Mouse (Mus musculus): ENCODE results near the gene Dppa3. TPM values are rescaled to one million over a fixed set of nuclear protein-coding genes. Genes with fewer than 3 reads are reported as not detected.

The Dppa3 gene
- not detected in 2 replicates for polyA plus RNA-seq (2015; fragmentation: Nextera tagmentation; extraction: Ambion mirVana)

GRCm38 (mm10) chr6:122626110-122626509, at the start of gene Dppa3:
TSS of gene Dppa3 (plus strand) at chr6:122626410.
- Histone ChIP-seq H3K27me3 (ENCODE audit: control insufficient read depth, insufficient read depth, low read depth, low read length) (no peaks in the 10 kb centered on the region), H3K9me3 (replicated peaks; ENCODE audit: control insufficient read depth, low read length, poor library complexity, severe bottlenecking) (no peaks in the 10 kb centered on the region), H3K4me1 (ENCODE audit: control insufficient read depth, insufficient read depth, low read length) (no peaks in the 10 kb centered on the region), H3K4me2 (ENCODE audit: low read length) (no peak within 1 kb of the TSS), H3K9ac (ENCODE audit: low read depth, low read length) (no peak within 1 kb of the TSS), H3K4me3 (ENCODE audit: low read depth, low read length) (no peak within 1 kb of the TSS), H3K36me3 (ENCODE audit: control insufficient read depth, insufficient read depth, low read length) (no peaks in the 10 kb centered on the region), H3K27ac (ENCODE audit: low read length) (no peak within 1 kb of the TSS)
- WGBS, result 93% methylated on average over 8 of the region's 8 CpGs
- no peak for ATAC-seq

GRCm38 (mm10) chr6:122577030-122577429, 49.2 kb upstream of the Dppa3 start:
- H3K4me3 ChIP-seq (ENCODE audit: low read depth, low read length), result no peak overlapping the region
- H3K4me2 ChIP-seq (ENCODE audit: low read length), result no peak overlapping the region
- no peaks in the 10 kb centered on the region for H3K9me3 ChIP-seq (replicated peaks; ENCODE audit: control insufficient read depth, low read length, poor library complexity, severe bottlenecking)
- H3K9ac ChIP-seq (ENCODE audit: low read depth, low read length), result no peak overlapping the region
- no peak overlapping the region for H3K27ac ChIP-seq (ENCODE audit: low read length)
- no peak for ATAC-seq
- H3K36me3 ChIP-seq (ENCODE audit: control insufficient read depth, insufficient read depth, low read length), result no peaks in the 10 kb centered on the region
- no peaks in the 10 kb centered on the region for H3K27me3 ChIP-seq (ENCODE audit: control insufficient read depth, insufficient read depth, low read depth, low read length)
- no peaks in the 10 kb centered on the region for H3K4me1 ChIP-seq (ENCODE audit: control insufficient read depth, insufficient read depth, low read length)
- WGBS, result 91% methylated on average over 3 of the region's 3 CpGs

GRCm38 (mm10) chr6:122579086-122579485, 47.1 kb upstream of the Dppa3 start:
- ATAC-seq, result no peak
- no peaks in the 10 kb centered on the region for H3K27me3 ChIP-seq (ENCODE audit: control insufficient read depth, insufficient read depth, low read depth, low read length)
- 86% methylated on average over 1 of the region's 1 CpGs for whole genome bisulfite sequencing

GRCm38 (mm10) chr6:122591027-122591758, 35.0 kb upstream of the Dppa3 start:
- Histone ChIP-seq H3K36me3 (ENCODE audit: control insufficient read depth, insufficient read depth, low read length) (no peaks in the 10 kb centered on the region), H3K4me3 (ENCODE audit: low read depth, low read length) (no peak overlapping the region), H3K27me3 (ENCODE audit: control insufficient read depth, insufficient read depth, low read depth, low read length) (no peaks in the 10 kb centered on the region), H3K9me3 (replicated peaks; ENCODE audit: control insufficient read depth, low read length, poor library complexity, severe bottlenecking) (no peaks in the 10 kb centered on the region), H3K27ac (ENCODE audit: low read length) (no peak overlapping the region), H3K9ac (ENCODE audit: low read depth, low read length) (no peak overlapping the region), H3K4me1 (ENCODE audit: control insufficient read depth, insufficient read depth, low read length) (no peaks in the 10 kb centered on the region), H3K4me2 (ENCODE audit: low read length) (no peak overlapping the region)
- WGBS, result 85% methylated on average over 13 of the region's 13 CpGs
- ATAC-seq, result no peak

More at GRCm38 (mm10) chr6:122579086-122579485, 47.1 kb upstream of the Dppa3 start:
- no peak overlapping the region for H3K4me3 ChIP-seq (ENCODE audit: low read depth, low read length)
- no peaks in the 10 kb centered on the region for H3K36me3 ChIP-seq (ENCODE audit: control insufficient read depth, insufficient read depth, low read length)
- no peak overlapping the region for H3K27ac ChIP-seq (ENCODE audit: low read length)
- no peak overlapping the region for H3K4me2 ChIP-seq (ENCODE audit: low read length)
- no peaks in the 10 kb centered on the region for H3K9me3 ChIP-seq (replicated peaks; ENCODE audit: control insufficient read depth, low read length, poor library complexity, severe bottlenecking)
- no peak overlapping the region for H3K9ac ChIP-seq (ENCODE audit: low read depth, low read length)
- H3K4me1 ChIP-seq (ENCODE audit: control insufficient read depth, insufficient read depth, low read length), result no peaks in the 10 kb centered on the region

- no peaks in the 10 kb centered on the region for H3K36me3 ChIP-seq (ENCODE audit: control insufficient read depth, insufficient read depth, low read length)
- no peak overlapping the region for H3K27ac ChIP-seq (ENCODE audit: low read length)
- no peaks in the 10 kb centered on the region for H3K9me3 ChIP-seq (replicated peaks; ENCODE audit: control insufficient read depth, low read length, poor library complexity, severe bottlenecking)
- no peak overlapping the region for H3K4me2 ChIP-seq (ENCODE audit: low read length)
- H3K4me1 ChIP-seq (ENCODE audit: control insufficient read depth, insufficient read depth, low read length), result no peaks in the 10 kb centered on the region
- H3K27me3 ChIP-seq (ENCODE audit: control insufficient read depth, insufficient read depth, low read depth, low read length), result no peaks in the 10 kb centered on the region
- WGBS, result 88% methylated on average over 2 of the region's 2 CpGs
- no peak overlapping the region for H3K9ac ChIP-seq (ENCODE audit: low read depth, low read length)
- no peak overlapping the region for H3K4me3 ChIP-seq (ENCODE audit: low read depth, low read length)
- no peak for ATAC-seq
Observed at GRCm38 (mm10) chr6:122592905-122593304, 33.3 kb upstream of the Dppa3 start.

- Histone ChIP-seq H3K27ac (ENCODE audit: low read length) (no peak overlapping the region), H3K9me3 (replicated peaks; ENCODE audit: control insufficient read depth, low read length, poor library complexity, severe bottlenecking) (no peaks in the 10 kb centered on the region), H3K4me3 (ENCODE audit: low read depth, low read length) (no peak overlapping the region), H3K36me3 (ENCODE audit: control insufficient read depth, insufficient read depth, low read length) (no peaks in the 10 kb centered on the region), H3K4me2 (ENCODE audit: low read length) (no peak overlapping the region), H3K27me3 (ENCODE audit: control insufficient read depth, insufficient read depth, low read depth, low read length) (no peaks in the 10 kb centered on the region), H3K9ac (ENCODE audit: low read depth, low read length) (no peak overlapping the region), H3K4me1 (ENCODE audit: control insufficient read depth, insufficient read depth, low read length) (no peaks in the 10 kb centered on the region)
- 27% methylated on average over 7 of the region's 7 CpGs for WGBS
- ATAC-seq, result peak; percentile 72
Observed at GRCm38 (mm10) chr6:122595637-122596036, 30.6 kb upstream of the Dppa3 start.

GRCm38 (mm10) chr6:122596608-122597007, 29.6 kb upstream of the Dppa3 start:
- no peaks in the 10 kb centered on the region for H3K4me1 ChIP-seq (ENCODE audit: control insufficient read depth, insufficient read depth, low read length)
- no peak overlapping the region for H3K9ac ChIP-seq (ENCODE audit: low read depth, low read length)
- no peaks in the 10 kb centered on the region for H3K36me3 ChIP-seq (ENCODE audit: control insufficient read depth, insufficient read depth, low read length)
- H3K9me3 ChIP-seq (replicated peaks; ENCODE audit: control insufficient read depth, low read length, poor library complexity, severe bottlenecking), result no peaks in the 10 kb centered on the region
- no peak for ATAC-seq
- no peak overlapping the region for H3K4me3 ChIP-seq (ENCODE audit: low read depth, low read length)
- no peaks in the 10 kb centered on the region for H3K27me3 ChIP-seq (ENCODE audit: control insufficient read depth, insufficient read depth, low read depth, low read length)
- H3K4me2 ChIP-seq (ENCODE audit: low read length), result no peak overlapping the region
- H3K27ac ChIP-seq (ENCODE audit: low read length), result no peak overlapping the region
- whole genome bisulfite sequencing, result 85% methylated on average over 7 of the region's 7 CpGs

- no peak overlapping the region for H3K4me2 ChIP-seq (ENCODE audit: low read length)
- over 99% methylated on average over 4 of the region's 4 CpGs for WGBS
- no peak for ATAC-seq
Observed at GRCm38 (mm10) chr6:122598014-122598413, 28.2 kb upstream of the Dppa3 start.

GRCm38 (mm10) chr6:122598436-122598835, 27.8 kb upstream of the Dppa3 start:
- H3K27ac ChIP-seq (ENCODE audit: low read length), result no peak overlapping the region
- H3K4me1 ChIP-seq (ENCODE audit: control insufficient read depth, insufficient read depth, low read length), result peaks cover 5% of the 10 kb centered on the region; the same call in 1 of the 2 replicates
- no peaks in the 10 kb centered on the region for H3K9me3 ChIP-seq (replicated peaks; ENCODE audit: control insufficient read depth, low read length, poor library complexity, severe bottlenecking)
- no peak overlapping the region for H3K4me2 ChIP-seq (ENCODE audit: low read length)
- H3K27me3 ChIP-seq (ENCODE audit: control insufficient read depth, insufficient read depth, low read depth, low read length), result no peaks in the 10 kb centered on the region
- 82% methylated on average over 6 of the region's 6 CpGs for WGBS
- no peak overlapping the region for H3K9ac ChIP-seq (ENCODE audit: low read depth, low read length)
- H3K4me3 ChIP-seq (ENCODE audit: low read depth, low read length), result no peak overlapping the region
- ATAC-seq, result no peak
- no peaks in the 10 kb centered on the region for H3K36me3 ChIP-seq (ENCODE audit: control insufficient read depth, insufficient read depth, low read length)

More at GRCm38 (mm10) chr6:122598014-122598413, 28.2 kb upstream of the Dppa3 start:
- Histone ChIP-seq H3K9ac (ENCODE audit: low read depth, low read length) (no peak overlapping the region), H3K27ac (ENCODE audit: low read length) (no peak overlapping the region), H3K36me3 (ENCODE audit: control insufficient read depth, insufficient read depth, low read length) (no peaks in the 10 kb centered on the region), H3K4me3 (ENCODE audit: low read depth, low read length) (no peak overlapping the region), H3K4me1 (ENCODE audit: control insufficient read depth, insufficient read depth, low read length) (peaks cover 5% of the 10 kb centered on the region; the same call in 1 of the 2 replicates), H3K9me3 (replicated peaks; ENCODE audit: control insufficient read depth, low read length, poor library complexity, severe bottlenecking) (no peaks in the 10 kb centered on the region), H3K27me3 (ENCODE audit: control insufficient read depth, insufficient read depth, low read depth, low read length) (no peaks in the 10 kb centered on the region)

All from midbrain, embryonic 16.5 days (tissue).